Mouse (Mus musculus): ENCODE results near the gene Disc1. TPM values are rescaled to one million over a fixed set of nuclear protein-coding genes. Genes with fewer than 3 reads are reported as not detected.
A peak's percentile ranks its signal among the peaks of the same experiment; 100 is the strongest.

Gene Disc1
- polyA plus RNA-seq, 1 experiment, result 2.1 TPM

DNA sequence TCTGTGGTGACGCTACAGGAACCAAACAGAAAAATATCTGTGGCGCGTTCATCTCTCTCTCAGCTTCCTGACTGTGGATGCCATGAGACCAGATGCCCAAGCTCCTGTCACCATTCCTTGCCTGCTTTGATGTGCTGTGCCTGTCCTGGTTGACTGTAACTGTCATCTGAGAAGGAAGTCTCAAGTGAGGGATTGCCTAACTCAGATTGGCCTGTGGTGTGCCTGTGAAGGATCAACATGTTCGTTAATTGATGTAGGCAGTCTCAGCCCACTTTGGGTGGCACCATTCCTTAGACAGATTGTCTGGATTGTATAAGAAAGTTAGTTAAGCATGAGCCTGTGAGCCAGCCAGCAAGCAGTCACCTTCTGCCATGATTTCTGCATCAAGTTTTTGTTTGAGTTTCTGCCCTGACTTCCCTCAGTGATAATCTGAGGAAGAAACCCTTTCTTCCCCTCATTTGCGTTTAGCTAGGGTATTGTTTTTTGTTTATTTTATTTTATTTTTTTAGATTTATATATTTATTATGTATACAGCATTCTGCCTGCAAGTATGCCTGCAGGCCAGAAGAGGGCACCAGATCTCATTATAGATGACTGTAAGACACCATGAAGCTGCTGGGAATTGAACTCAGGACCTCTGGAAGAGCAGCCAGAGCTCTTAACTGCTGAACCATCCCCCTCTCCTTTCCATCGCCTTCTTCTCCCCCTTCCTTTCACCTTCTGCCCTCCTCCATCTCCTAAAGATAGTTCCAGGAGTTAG is 14.3 kb downstream of the Disc1 start:
- TF ChIP-seq CTCF (IDR thresholded peaks at IDR 0.05; ENCODE audit: borderline replicate concordance, extremely low read depth, insufficient read depth, insufficient read length), result no peak
- TF ChIP-seq POLR2A (IDR thresholded peaks at IDR 0.05; ENCODE audit: borderline replicate concordance, extremely low read depth, insufficient read depth, insufficient read length, poor library complexity, severe bottlenecking), result no peak
- DNase-seq (ENCODE audit: low read depth), result no peak

DNA sequence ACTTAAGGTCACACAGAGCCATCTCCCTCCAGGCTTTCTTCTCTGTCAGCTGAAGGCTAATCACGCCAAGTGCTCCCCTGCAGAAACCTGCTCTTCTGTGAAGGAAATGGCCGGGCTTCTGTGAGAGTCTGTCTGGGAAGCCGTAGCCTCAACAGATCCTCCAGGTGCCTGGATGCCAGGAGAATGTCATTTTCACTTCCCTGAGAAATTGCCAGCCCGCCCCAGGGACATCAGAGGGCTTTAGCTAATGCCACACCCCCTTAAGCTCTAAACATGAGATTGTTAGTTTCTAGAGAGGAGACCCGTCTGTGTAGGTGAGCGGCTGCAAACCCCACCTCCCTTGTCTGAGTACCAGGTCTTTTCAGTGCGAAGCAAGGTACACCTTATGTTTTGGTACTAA is 15.3 kb downstream of the Disc1 start:
- no peak for TF ChIP-seq POLR2A (IDR thresholded peaks at IDR 0.05; ENCODE audit: borderline replicate concordance, extremely low read depth, insufficient read depth, insufficient read length, poor library complexity, severe bottlenecking)
- no peak for TF ChIP-seq CTCF (IDR thresholded peaks at IDR 0.05; ENCODE audit: borderline replicate concordance, extremely low read depth, insufficient read depth, insufficient read length)
- no peak for DNase-seq (ENCODE audit: low read depth)

DNA sequence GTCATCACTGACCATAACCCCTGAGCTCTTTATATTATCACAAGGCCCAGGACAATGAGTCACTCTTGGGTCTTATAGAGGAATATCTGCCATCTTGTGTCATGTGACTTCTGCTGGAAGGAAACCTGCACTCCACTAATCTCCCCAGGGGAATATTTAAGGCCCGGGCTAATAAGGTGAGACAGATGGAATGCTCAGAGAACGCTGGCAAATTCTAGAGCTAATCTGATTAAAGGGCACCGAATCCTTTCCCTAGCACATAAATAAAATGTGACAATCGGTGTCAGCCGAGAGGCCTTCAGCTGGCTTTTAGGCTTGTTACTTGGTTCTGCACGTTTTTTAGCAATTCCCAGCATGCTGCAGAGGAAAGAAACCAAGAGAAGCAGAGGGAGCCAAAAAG is 15.7 kb downstream of the Disc1 start:
- DNase-seq (ENCODE audit: low read depth), result no peak
- no peak for TF ChIP-seq POLR2A (IDR thresholded peaks at IDR 0.05; ENCODE audit: borderline replicate concordance, extremely low read depth, insufficient read depth, insufficient read length, poor library complexity, severe bottlenecking)
- TF ChIP-seq CTCF (IDR thresholded peaks at IDR 0.05; ENCODE audit: borderline replicate concordance, extremely low read depth, insufficient read depth, insufficient read length), result no peak

DNA sequence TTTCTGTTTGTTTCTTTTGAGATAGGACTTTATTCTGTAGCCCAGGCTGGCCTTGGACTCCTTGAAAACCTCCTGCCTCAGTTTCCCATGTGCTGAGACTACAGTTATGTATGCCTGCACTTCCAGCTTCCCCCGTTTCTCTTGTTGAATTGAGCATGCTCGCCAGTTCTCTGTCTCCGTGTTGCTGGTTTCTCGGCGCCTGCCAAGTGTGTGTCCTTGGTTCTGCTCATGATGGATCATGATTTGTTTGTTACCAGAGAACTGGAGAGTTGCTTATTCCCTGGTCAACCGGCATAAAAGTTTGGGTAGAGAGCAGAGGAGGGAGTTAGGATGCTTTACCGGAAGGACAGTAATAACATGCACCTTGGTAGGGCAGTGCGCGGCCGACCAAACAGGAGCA is 20.1 kb downstream of the Disc1 start:
- TF ChIP-seq CTCF (IDR thresholded peaks at IDR 0.05; ENCODE audit: borderline replicate concordance, extremely low read depth, insufficient read depth, insufficient read length) (no peak), POLR2A (IDR thresholded peaks at IDR 0.05; ENCODE audit: borderline replicate concordance, extremely low read depth, insufficient read depth, insufficient read length, poor library complexity, severe bottlenecking) (no peak)
- no peak for DNase-seq (ENCODE audit: low read depth)

DNA sequence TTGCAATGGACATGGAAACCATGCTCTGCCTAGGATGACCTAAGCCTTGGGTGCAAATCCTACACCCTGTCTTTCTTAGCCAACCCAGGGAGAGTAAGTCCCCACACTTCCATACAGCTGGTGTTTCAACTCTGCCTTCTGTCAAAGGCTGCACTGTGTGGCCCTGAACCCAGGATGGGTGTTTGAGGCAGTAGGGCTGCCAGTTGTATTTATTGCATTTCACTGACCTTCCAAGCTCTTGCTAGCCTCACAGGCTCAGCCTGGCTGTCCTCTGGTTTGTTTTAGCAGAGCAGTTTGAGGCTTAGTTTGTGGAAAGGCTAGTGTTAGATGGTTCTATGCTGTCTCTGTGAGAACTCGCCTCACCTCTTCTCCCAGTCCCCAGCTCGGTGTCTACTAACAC is 20.6 kb downstream of the Disc1 start:
- no peak for TF ChIP-seq POLR2A (IDR thresholded peaks at IDR 0.05; ENCODE audit: borderline replicate concordance, extremely low read depth, insufficient read depth, insufficient read length, poor library complexity, severe bottlenecking)
- TF ChIP-seq CTCF (IDR thresholded peaks at IDR 0.05; ENCODE audit: borderline replicate concordance, extremely low read depth, insufficient read depth, insufficient read length), result no peak
- no peak for DNase-seq (ENCODE audit: low read depth)

DNA sequence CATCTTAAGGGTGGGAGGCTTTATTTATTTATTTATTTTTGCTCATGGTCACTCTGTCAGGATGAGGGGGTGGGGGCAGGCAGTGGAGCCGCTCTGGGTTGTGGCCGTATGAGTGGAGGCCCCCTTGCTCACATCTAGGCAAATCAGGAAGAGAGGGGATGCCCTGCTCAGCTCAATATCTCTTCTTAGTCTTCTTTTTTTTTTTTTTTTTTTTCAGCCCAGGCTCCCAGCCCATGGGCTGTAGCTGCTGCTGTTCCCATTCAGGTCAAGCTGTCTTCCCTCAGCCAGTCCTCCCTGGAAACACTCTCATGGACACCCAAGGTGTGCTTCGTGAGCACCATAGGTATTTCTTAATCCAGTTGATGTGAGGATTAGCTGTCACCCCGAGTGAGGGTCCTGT is 21.4 kb downstream of the Disc1 start:
- no peak for DNase-seq (ENCODE audit: low read depth)
- TF ChIP-seq POLR2A (IDR thresholded peaks at IDR 0.05; ENCODE audit: borderline replicate concordance, extremely low read depth, insufficient read depth, insufficient read length, poor library complexity, severe bottlenecking) (no peak), CTCF (IDR thresholded peaks at IDR 0.05; ENCODE audit: borderline replicate concordance, extremely low read depth, insufficient read depth, insufficient read length) (no peak)

DNA sequence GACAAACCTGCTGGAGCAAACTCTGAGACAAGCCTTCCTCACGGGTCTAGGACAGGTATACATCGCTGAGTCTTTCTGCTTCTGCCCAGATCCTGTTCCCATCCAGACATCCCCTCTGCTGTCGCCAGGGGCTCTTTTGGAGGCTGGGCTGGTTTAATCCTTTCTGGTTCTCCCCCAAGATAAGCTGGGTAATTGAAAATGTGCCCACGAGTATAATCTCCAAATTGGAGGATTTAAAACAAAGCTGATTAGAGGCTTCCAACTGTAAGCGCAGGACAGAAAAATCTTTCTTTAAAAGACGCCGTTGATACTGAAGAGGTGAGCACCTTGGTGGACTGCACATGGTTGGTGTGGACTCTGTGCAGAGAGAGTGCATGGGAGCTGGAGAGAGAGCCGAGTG is 23.3 kb downstream of the Disc1 start:
- DNase-seq (ENCODE audit: low read depth), result no peak

DNA sequence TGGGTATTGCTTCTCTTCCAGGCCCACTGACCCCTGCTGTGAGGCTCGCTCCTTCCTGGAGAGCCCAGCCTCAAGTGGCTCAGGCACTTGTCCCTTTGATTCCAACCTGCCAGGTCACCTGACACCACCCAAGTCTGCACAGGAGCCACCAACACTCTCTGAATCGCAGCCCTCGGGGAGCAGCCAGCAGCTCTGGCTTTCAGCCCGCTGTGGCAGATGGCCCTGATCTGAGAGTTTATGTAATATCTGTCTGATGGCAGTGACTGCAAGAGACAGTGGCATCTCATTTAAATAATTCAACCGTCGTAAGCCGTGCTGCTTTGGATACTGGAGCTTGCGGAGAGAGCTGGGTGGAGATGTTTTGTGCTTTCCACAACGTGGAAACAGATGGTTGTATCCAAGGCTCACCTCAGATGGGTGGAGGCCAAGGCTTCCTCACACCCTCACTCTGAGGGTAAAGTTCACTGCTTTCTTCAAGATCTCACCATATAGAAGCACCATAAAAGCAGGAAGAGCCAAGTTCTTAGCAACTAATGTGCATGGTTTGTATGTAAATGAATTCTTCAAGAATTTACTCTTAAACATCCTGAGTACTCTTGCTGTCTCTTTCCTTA is 24.9 kb downstream of the Disc1 start:
- DNase-seq (ENCODE audit: low read depth), result peak; percentile 88
- TF ChIP-seq CTCF (IDR thresholded peaks at IDR 0.05; ENCODE audit: borderline replicate concordance, extremely low read depth, insufficient read depth, insufficient read length) (no peak), POLR2A (IDR thresholded peaks at IDR 0.05; ENCODE audit: borderline replicate concordance, extremely low read depth, insufficient read depth, insufficient read length, poor library complexity, severe bottlenecking) (no peak)

More for the DNA sequence above, 23.3 kb downstream of the Disc1 start:
- no peak for TF ChIP-seq CTCF (IDR thresholded peaks at IDR 0.05; ENCODE audit: borderline replicate concordance, extremely low read depth, insufficient read depth, insufficient read length)
- TF ChIP-seq POLR2A (IDR thresholded peaks at IDR 0.05; ENCODE audit: borderline replicate concordance, extremely low read depth, insufficient read depth, insufficient read length, poor library complexity, severe bottlenecking), result no peak

DNA sequence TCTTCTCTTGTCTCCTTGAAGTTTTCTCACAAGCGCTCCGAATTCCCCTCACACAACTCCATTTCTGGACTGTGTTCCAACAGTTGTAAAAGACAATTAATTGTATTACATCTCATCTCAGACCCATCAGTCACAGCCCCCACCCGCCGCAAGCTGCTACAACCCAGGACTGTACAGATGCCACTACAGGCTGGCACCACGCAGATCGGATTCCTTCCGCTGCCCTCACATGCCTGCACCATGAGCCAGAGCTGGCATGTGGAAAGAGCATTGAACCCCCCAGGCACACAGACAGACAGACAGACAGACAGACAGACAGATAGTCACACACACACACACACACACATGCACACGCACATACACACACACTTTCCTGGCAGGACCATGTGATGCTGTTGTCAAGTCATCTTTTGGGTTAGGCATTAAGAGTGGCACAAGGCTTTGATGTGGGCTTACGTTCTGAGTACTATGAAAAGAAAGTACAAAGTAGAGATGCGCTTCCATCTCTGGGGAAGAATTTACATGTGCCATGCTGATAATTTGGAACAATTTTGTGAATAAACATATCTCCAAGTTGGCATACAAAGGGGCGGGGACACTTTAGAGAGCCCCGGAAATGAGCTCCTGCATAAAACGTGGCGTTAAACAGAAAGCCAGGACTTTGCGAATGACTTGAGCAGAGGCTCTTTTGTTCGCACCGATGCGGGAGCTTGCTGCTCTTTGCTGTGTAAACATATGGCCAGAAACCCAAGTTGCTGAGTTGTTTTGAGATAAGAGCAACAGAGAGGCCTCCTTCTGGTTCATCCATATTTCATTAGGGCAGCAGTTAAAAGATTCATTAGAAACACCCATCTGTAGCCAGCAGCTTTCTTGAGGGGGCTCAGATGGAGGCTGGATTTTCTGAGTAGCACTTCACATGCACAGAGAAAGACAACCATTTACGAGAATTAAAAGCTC is 26.7 kb downstream of the Disc1 start:
- peak; percentile 91 for DNase-seq (ENCODE audit: low read depth)
- TF ChIP-seq POLR2A (IDR thresholded peaks at IDR 0.05; ENCODE audit: borderline replicate concordance, extremely low read depth, insufficient read depth, insufficient read length, poor library complexity, severe bottlenecking), result no peak
- TF ChIP-seq CTCF (IDR thresholded peaks at IDR 0.05; ENCODE audit: borderline replicate concordance, extremely low read depth, insufficient read depth, insufficient read length), result no peak

DNA sequence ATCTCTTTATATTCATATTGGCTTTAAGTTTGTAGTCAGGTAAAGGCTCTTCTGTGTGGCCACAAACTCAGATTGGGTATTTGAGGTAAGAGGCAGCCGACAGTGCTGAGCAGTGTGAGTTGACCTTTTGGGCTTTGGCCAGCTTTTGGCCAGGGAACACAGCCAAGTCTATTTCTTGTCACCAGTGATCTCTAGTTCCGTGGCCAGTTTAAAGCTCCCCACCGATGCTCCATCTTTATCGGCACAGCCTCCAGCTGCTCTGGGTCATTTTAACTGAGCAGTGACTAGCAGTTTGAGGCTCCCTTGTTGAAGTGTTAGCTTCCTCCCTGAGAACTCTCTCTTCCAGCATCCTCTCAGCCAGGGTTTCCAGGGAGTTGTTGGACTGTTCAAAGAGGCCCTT is 29.8 kb downstream of the Disc1 start:
- DNase-seq (ENCODE audit: low read depth), result no peak
- no peak for TF ChIP-seq POLR2A (IDR thresholded peaks at IDR 0.05; ENCODE audit: borderline replicate concordance, extremely low read depth, insufficient read depth, insufficient read length, poor library complexity, severe bottlenecking)
- no peak for TF ChIP-seq CTCF (IDR thresholded peaks at IDR 0.05; ENCODE audit: borderline replicate concordance, extremely low read depth, insufficient read depth, insufficient read length)

DNA sequence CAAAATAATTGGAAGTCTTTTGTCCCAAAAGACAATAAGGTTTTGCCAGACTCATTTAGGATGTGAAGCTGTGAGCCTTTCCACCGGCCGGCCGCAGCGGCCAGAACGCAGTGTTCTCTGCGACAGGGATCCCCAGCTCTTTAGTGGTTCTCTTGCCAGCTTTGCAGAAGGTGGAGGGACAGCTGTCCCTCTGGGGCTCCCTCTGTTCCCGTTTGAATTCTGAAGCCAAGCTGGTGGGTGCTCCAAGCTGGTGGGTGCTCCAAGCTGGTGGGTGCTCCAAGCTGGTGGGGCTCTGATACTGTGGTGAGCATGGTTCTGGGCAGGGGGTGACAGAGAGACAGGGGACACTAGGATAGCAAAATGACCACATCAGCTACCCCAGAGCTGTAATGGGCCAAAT is 30.5 kb downstream of the Disc1 start:
- TF ChIP-seq POLR2A (IDR thresholded peaks at IDR 0.05; ENCODE audit: borderline replicate concordance, extremely low read depth, insufficient read depth, insufficient read length, poor library complexity, severe bottlenecking) (no peak), CTCF (IDR thresholded peaks at IDR 0.05; ENCODE audit: borderline replicate concordance, extremely low read depth, insufficient read depth, insufficient read length) (no peak)

More for the DNA sequence above, 30.5 kb downstream of the Disc1 start:
- no peak for DNase-seq (ENCODE audit: low read depth)
